Mouse (Mus musculus): ENCODE measurements around the gene S1pr1.

The S1pr1 gene

DNA sequence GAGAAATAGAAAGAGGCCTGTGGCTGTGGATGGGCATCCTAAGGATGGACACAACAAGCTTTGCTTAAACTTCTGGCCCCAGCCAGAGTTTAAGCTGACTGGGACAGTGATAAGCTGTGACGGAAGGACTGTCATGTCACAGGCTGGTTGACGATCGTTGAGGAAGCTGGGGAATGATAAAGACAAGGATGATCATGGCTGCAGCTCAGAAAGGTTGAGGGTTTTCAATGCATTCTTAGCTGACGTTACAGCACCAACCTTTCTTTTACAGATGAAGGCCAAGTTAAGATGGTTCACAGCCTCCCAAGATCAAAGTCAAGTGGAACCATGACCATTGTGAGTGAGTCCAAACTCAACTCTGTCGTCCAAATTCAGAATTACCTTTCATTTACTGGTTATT is 40.2 kb downstream of the S1pr1 start:
- DNase-seq (ENCODE audit: low read depth, low spot score): no peak

DNA sequence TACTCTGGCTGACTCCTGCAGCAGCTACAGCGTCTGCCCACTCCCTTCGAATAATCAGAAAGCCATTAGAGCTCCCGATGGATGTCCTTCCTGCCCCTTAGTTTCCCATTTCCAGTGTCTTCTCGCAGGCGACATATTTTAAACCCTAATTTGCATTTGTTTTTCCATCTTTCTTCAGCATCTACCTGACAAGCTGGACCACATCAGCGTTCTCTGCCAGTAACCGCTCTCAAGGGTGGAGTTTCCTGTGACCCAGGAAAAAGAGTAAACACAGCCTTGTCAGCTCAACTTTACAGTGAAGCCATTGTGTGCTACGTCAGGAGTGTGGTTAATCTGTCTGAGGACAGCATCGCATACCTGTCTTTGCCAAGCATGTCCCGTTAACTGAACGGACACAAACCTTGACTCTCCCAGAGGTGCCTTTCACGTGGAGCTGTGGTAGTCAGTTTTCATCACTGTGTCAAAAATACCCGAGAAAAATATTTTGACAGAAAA is 41.2 kb downstream of the S1pr1 start:
- DNase-seq (ENCODE audit: low read depth, low spot score): no peak

DNA sequence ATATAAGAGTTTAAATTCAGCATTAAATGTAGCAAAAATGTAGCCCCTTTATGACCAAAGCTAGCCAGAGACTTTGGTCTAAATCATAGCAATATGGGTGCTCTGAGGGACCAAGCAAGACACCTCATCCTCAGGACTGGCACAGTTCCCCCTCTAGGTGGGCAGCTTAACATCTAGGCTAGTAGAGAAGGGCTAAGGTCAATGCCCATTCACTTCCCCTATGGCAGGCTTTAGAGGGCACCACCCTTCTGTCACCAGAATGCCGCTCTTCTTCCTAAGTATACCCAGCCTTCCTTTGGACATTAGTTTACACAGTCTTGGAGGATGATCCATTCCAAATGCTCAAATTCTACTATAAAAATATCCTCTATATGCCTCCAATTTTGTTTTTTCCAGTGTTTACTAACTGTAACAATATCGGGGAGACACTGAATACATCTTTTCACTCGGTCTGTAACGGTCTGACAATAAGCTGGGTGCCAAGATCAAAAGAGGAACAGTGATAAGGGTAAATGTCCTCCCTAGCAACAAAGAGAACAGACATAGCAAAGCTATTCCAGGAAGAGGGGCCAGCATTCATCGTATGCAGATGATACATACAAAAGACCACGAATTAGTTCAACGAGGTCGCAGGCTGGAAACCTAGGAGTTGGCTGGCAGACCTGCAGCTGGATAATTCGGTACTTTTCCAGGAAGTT is 41.8 kb downstream of the S1pr1 start:
- no peak for DNase-seq (ENCODE audit: low read depth, low spot score)

DNA sequence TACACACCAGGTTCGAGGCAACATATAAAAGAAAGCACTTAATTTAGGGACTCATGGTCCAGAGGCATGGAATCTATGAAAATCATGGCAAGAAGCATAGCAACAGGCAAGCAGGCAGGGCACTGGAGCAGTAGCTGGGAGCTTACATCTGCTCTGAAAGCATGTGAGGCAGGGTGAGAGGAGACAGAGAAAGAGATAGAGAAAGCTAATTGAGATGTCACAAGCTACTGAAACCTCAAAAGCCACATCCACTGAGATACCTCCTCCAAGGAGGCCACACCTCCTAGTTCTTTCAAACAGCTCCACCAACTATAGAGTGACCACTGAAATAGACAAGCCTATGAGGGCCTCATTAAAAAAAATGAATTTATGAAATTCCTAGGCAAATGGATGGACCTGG is 45.6 kb downstream of the S1pr1 start:
- DNase-seq (ENCODE audit: low read depth, low spot score): no peak

DNA sequence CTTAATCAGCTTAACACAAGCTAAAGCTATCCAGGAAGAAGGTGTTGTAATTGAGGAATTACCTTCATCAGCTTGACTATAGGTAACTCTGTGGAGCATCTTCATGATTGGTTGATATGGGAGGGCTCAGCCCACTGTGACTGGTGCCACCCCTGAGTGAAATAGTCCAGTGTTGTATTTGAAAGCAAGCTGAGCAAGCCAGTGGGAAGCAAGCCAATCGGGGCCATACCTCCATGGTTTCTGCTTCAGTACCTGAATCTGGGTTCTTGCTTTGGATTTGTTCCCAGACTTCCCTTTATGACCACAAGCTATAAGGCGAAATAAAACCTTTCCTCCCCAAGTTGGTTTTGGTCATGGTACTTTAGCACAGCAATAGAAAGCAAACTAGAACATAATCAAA is 47.7 kb downstream of the S1pr1 start:
- no peak for DNase-seq (ENCODE audit: low read depth, low spot score)

DNA sequence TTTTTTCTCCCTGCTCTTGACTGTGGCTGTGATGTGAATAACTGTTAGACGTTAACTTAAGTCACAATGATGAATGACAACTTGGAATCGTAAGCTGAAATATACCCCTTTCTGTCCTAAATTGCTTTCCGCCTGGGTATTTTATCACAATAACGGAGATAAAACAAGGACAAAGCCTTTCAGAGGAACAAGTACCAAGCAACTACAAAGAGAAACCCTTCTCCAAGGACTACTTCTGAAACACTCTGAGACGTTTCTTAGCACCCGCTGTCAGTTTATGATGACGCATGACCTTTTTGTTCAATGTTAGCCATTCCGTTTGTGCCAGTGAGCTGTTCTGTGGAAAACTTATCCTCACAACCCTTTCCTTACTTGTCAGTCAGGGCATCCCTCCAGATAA is 48.3 kb downstream of the S1pr1 start:
- no peak for DNase-seq (ENCODE audit: low read depth, low spot score)

DNA sequence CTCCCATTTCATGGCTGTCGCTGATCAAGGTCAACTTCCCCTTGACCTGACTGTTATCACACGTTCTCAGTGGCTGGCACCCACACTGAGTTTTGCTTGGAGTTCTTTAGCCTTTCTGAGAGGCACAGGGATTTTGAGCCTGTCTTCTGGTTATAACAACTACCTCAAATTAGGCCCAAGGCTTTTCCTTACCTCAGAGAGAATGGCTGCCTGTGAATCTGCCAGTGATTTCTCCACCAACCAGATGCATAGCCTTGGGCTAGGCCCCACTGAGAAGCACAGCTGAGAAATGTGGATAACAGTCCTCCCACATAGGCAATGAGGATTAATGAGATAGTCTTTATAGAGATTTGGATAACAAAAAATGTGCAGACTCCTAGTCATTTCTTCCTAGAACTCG is 50.4 kb downstream of the S1pr1 start:
- no peak for DNase-seq (ENCODE audit: low read depth, low spot score)

DNA sequence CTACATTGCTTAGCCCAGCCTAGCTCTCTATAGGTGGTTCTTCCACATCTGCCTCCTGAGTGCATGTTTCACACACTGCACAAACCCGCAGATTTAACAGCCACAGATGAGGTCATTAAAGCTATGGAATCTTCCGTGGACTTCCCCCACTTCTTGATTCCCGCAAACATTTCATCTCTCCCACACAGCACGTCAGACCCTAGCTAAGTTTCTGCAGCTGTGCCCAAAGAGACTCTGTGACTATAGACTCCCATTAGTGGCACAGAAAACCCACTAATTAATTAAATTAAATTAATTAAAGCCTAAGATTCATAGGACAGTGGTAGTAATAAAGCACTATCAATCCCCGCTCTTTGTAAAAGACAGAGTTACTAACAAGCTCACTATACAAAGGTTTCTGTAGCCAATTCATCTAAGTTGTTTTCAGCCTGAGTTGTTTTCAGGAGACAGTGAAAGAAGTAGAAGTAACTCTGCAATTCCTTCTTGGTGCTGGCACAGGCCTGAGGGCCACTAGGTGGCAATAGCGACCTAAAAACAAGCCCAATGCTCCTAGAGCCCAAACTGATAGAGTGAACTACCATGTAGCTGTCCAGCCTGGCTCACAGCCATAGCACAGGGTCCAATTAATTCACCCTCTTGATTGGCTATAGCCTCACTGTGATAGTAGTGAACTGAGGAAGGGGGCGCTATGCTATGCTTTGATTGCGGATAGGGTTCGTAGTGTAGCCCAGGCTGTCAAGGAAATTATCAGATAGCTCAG is 54.0 kb downstream of the S1pr1 start:
- DNase-seq (ENCODE audit: low read depth, low spot score): peak; percentile 11

Measured in retina, adult 2 months (tissue).